Mouse (Mus musculus) ES-E14 (cell line): Measurements from ENCODE around the gene Srgap2. TPM values are rescaled to one million over a fixed set of nuclear protein-coding genes. Genes with fewer than 3 reads are reported as not detected.

ENCODE experiments used
- DNase-seq: peaks from one replicate; pipeline ENCODE4 v3.0.0-alpha.2; 2013; ENCODE audit warnings: low read depth, low spot score
- H3K27ac ChIP-seq: 2 replicates; pipeline ENCODE4 v1.5.1; 2012; ENCODE audit warnings: low read depth, mild to moderate bottlenecking, low read length, moderate library complexity, mixed read lengths; ENCODE audit not compliant: poor library complexity, insufficient read depth, severe bottlenecking
- H3K36me3 ChIP-seq: 2 replicates; pipeline ENCODE4 v1.6.1; 2012; ENCODE audit warnings: mild to moderate bottlenecking, low read length, moderate library complexity, mixed read lengths; ENCODE audit not compliant: control insufficient read depth, poor library complexity, insufficient read depth, severe bottlenecking
- H3K4me1 ChIP-seq, 2 experiments: fragments of 150-350 bp in 1 of 2; sonication (generic) in 1 of 2; 2 replicates each; pipeline ENCODE4 v1.6.1; 2012; ENCODE audit warnings: low read length in 2 of 2, mild to moderate bottlenecking in 1 of 2, mixed read lengths in 1 of 2; ENCODE audit not compliant: control insufficient read depth in 2 of 2, insufficient read depth in 2 of 2, poor library complexity in 1 of 2
- H3K4me3 ChIP-seq, 2 experiments: fragments of 150-350 bp in 1 of 2; sonication (generic) in 1 of 2; 2 replicates each; pipeline ENCODE4 v1.5.1; 2012; ENCODE audit warnings: low read length in 2 of 2, low read depth in 1 of 2, mild to moderate bottlenecking in 1 of 2, mixed read lengths in 1 of 2; ENCODE audit not compliant: insufficient read depth in 1 of 2, poor library complexity in 1 of 2, severe bottlenecking in 1 of 2
- H3K9ac ChIP-seq: 2 replicates; pipeline ENCODE4 v1.6.1; 2012; ENCODE audit warnings: low read depth, mild to moderate bottlenecking, low read length, mixed read lengths; ENCODE audit not compliant: poor library complexity, insufficient read depth, severe bottlenecking
- H3K9me3 ChIP-seq: fragments of 150-350 bp; sonication (generic); 2 replicates; pipeline ENCODE4 v1.6.1; 2012; ENCODE audit warnings: low read depth, mild to moderate bottlenecking, low read length; ENCODE audit not compliant: control insufficient read depth, insufficient read depth
- CHD2 ChIP-seq: IDR thresholded peaks from 2 replicates; pipeline ENCODE4 v1.6.1; 2014; ENCODE audit warnings: mild to moderate bottlenecking, low read depth, low read length, inconsistent platforms
- HCFC1 ChIP-seq: IDR thresholded peaks from 2 replicates; pipeline ENCODE4 v1.6.1; 2012; ENCODE audit warnings: low read length, inconsistent platforms, borderline replicate concordance; ENCODE audit not compliant: insufficient read depth
- MAFK ChIP-seq: IDR thresholded peaks from 2 replicates; pipeline ENCODE4 v1.6.1; 2014; ENCODE audit warnings: mild to moderate bottlenecking, low read depth, low read length, inconsistent platforms; ENCODE audit not compliant: insufficient read depth
- ZC3H11A ChIP-seq: IDR thresholded peaks from 2 replicates; pipeline ENCODE4 v1.6.1; 2012; ENCODE audit warnings: low read depth, mild to moderate bottlenecking, inconsistent platforms, low read length, borderline replicate concordance
- ZNF384 ChIP-seq: IDR thresholded peaks from 2 replicates; pipeline ENCODE4 v1.6.1; 2012; ENCODE audit warnings: low read depth, low read length, inconsistent platforms
- in situ Hi-C, 2 experiments: fragments of 600-800 bp; cut with MboI; formaldehyde crosslinking; loops; one replicate each; pipeline ENCODE4 v1.15.1; 2025; ENCODE audit warnings: low sequenced_read_pairs in 2 of 2, inconsistent platforms in 1 of 2; ENCODE audit not compliant: unreplicated experiment in 2 of 2
- total RNA-seq: library from RNA; depleted of rRNA; stranded (reverse); fragments of 300-350 nt; gene quantifications from 2 replicates; pipeline ENCODE4 v1.2.3, GENCODE M21; 2012

The Srgap2 gene
- total RNA-seq, 1 experiment: 26.4 TPM

DNA sequence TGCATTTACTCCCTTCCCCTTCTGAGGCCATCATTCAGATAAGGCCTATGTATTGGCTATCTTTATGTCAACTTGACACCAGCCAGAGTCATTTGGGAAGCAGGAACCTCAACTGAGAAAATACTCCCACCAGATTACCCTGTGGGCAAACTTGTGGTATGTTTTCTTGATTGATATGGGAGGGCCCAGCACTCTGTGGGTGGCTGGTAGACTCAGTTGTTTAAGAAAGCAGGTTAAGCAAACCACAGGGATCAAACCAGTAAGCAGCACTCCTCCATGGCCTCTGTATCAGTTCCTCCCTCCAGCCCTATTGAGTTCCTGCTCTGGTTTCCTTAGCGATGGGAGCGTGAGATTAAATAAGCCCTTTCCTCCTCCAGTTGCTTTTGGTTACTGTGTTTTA lies 208.8 kb downstream of the Srgap2 start:
- no peak overlapping the region for H3K27ac ChIP-seq
- H3K36me3 ChIP-seq: peaks cover 5% of the 10 kb centered on the region; the same call in 1 of the 2 replicates
- no peak for TF ChIP-seq MAFK
- TF ChIP-seq ZNF384: no peak
- no peak for TF ChIP-seq HCFC1
- no peak for TF ChIP-seq CHD2
- TF ChIP-seq ZC3H11A: no peak
- DNase-seq: no peak
- in situ Hi-C loops: no loop called here
- no peak overlapping the region for H3K4me3 ChIP-seq
- H3K9me3 ChIP-seq: no peaks in the 10 kb centered on the region
- no peak overlapping the region for H3K9ac ChIP-seq
- no peaks in the 10 kb centered on the region for H3K4me1 ChIP-seq

DNA sequence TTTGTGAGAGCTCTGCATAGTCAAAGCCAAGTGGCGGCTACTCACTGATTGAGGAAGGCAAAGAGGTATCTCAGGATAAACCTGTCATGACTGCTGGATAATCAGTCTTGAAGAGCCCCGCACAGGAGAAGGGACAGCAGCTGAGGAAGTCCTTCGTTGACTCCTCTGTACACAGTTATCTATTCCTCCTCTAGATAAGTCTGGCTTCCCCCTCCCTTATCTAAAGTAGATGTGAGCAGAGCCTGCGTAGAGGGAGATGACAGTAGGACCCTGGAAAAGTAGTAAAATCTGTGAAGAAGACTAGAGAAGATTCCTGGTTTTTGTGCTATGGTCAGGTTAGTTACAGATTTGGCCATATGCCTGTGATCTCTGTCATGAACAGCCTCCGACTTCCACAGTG lies 209.5 kb downstream of the Srgap2 start:
- Histone ChIP-seq H3K4me1 (no peaks in the 10 kb centered on the region), H3K36me3 (peaks cover 5% of the 10 kb centered on the region; the same call in 1 of the 2 replicates), H3K27ac (no peak overlapping the region), H3K4me3 (no peak overlapping the region), H3K9me3 (no peaks in the 10 kb centered on the region), H3K9ac (no peak overlapping the region)
- no peak for DNase-seq
- TF ChIP-seq CHD2 (no peak), HCFC1 (no peak), ZNF384 (no peak), ZC3H11A (no peak), MAFK (no peak)
- in situ Hi-C loops: no loop called here

DNA sequence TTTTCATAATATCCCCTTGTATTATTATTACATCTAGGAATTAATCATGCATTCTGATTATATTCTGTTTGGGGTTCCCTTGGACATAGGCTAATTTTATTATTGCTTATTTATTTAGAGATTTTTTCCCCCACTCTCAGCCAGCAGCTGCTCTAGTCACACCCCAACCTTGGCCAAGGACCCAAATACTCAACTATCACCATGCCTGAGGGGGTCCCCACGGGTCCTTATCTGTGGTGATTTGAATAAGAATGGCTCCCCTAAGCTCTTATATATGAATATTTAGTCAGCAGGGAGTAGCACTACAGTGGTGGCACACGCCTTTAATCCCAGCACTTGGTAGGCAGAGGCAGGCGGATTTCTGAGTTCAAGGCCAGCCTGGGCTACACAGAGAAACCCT lies 215.9 kb downstream of the Srgap2 start:
- Histone ChIP-seq H3K4me3 (no peak overlapping the region), H3K4me1 (no peaks in the 10 kb centered on the region), H3K9ac (no peak overlapping the region), H3K36me3 (peaks cover 8% of the 10 kb centered on the region), H3K9me3 (no peaks in the 10 kb centered on the region), H3K27ac (no peak overlapping the region)
- in situ Hi-C loops: no loop called here
- TF ChIP-seq MAFK (no peak), ZC3H11A (no peak), HCFC1 (no peak), CHD2 (no peak), ZNF384 (no peak)
- no peak for DNase-seq

DNA sequence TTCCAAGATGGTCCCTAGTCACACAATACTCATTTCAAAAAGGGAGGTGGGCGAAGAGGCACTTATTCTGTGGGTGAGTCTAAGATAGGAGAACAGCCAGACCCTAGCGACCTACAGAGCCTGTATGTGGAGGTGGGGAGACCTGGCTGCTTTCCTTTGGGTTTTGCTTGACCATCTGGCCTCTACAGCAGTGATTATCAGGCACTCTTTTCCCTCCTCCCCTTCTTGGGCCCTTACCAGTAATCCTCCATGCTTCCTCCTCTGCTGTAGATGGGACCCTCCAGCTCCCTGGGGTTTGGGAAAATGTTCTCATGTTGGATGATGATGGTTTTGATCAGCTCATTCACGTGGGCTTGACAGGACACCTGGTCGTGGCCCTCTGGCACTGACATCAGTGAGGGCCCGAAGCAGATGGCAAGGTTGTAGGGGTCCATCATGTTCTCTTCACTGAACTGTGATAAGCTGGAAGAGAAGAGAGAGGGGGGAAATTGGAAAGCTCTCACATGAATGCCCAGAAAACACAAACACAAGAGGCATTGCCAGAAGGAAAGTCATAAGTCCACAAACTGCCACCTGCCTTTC lies 216.8 kb downstream of the Srgap2 start:
- TF ChIP-seq ZC3H11A (no peak), CHD2 (no peak), MAFK (no peak), HCFC1 (no peak), ZNF384 (no peak)
- no peaks in the 10 kb centered on the region for H3K9me3 ChIP-seq
- in situ Hi-C loops: no loop called here
- no peak for DNase-seq
- H3K4me1 ChIP-seq: no peaks in the 10 kb centered on the region
- H3K9ac ChIP-seq: no peak overlapping the region
- no peak overlapping the region for H3K4me3 ChIP-seq
- H3K36me3 ChIP-seq: peaks cover 6% of the 10 kb centered on the region
- no peak overlapping the region for H3K27ac ChIP-seq

DNA sequence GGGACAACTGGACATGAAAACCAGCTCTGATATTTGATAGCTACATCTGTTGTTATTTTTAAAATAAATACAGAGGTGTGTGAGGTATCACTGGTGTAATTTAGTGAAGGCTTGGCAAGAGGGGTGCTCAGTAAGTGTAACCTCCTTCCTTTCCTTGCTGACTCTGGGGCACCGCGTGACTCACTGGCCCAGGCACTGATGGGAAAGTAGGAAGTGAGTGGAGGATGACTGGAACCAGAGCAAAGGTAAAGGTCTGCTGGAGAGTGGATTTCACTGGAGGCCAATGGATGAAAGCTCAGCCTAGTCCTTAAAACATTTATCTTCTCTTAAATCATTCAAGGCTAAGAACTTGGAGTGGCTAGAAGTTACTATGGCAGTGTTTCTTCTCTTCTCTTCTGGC lies 226.4 kb downstream of the Srgap2 start:
- in situ Hi-C loops: no loop called here
- no peak for TF ChIP-seq ZC3H11A
- TF ChIP-seq ZNF384: no peak
- TF ChIP-seq MAFK: no peak
- TF ChIP-seq CHD2: no peak
- no peak for TF ChIP-seq HCFC1
- DNase-seq: no peak
- Histone ChIP-seq H3K9me3 (no peaks in the 10 kb centered on the region), H3K27ac (no peak overlapping the region), H3K4me3 (no peak overlapping the region), H3K9ac (no peak overlapping the region), H3K36me3 (peaks cover 16% of the 10 kb centered on the region), H3K4me1 (no peaks in the 10 kb centered on the region)
